Mouse (Mus musculus) neural tube, embryonic 11.5 days (tissue): ENCODE measurements around the gene Camta1. TPM values are rescaled to one million over a fixed set of nuclear protein-coding genes. Genes with fewer than 3 reads are reported as not detected.

Experiments used
- ATAC-seq: fragments of 200-750 bp; cut with Nextera tagmentation; 2 replicates; pipeline ENCODE4 v1.8.0; 2017; ENCODE audit warnings: moderate number of reproducible peaks, mild to moderate bottlenecking, moderate TSS enrichment, moderate library complexity; ENCODE audit not compliant: insufficient read depth, low FRiP score, low TSS enrichment
- DNase-seq: peaks from one replicate; pipeline ENCODE4 v3.0.0-alpha.2; 2015; ENCODE audit warnings: low spot score
- H3K27ac ChIP-seq: fragments of 300-500 bp; sonication (generic); 2 replicates; pipeline ENCODE4 v1.5.1; 2014; ENCODE audit warnings: low read depth, mild to moderate bottlenecking, low read length
- H3K27me3 ChIP-seq: fragments of 300-500 bp; sonication (generic); 2 replicates; pipeline ENCODE4 v1.6.1; 2014; ENCODE audit warnings: mild to moderate bottlenecking, low read length, mixed read lengths; ENCODE audit not compliant: control insufficient read depth, insufficient read depth
- H3K36me3 ChIP-seq: fragments of 300-500 bp; sonication (generic); 2 replicates; pipeline ENCODE4 v1.6.1; 2014; ENCODE audit warnings: mild to moderate bottlenecking, low read length, moderate library complexity, mixed read lengths; ENCODE audit not compliant: control insufficient read depth, insufficient read depth
- H3K4me1 ChIP-seq: fragments of 300-500 bp; sonication (generic); 2 replicates; pipeline ENCODE4 v1.6.1; 2014; ENCODE audit warnings: low read length, mixed read lengths; ENCODE audit not compliant: control insufficient read depth, insufficient read depth
- H3K4me2 ChIP-seq: fragments of 300-500 bp; sonication (generic); 2 replicates; pipeline ENCODE4 v1.6.1; 2014; ENCODE audit warnings: low read depth, mild to moderate bottlenecking, moderate library complexity
- H3K4me3 ChIP-seq: fragments of 300-500 bp; sonication (generic); 2 replicates; pipeline ENCODE4 v1.5.1; 2014; ENCODE audit warnings: low read depth, low read length
- H3K9ac ChIP-seq: fragments of 300-500 bp; sonication (generic); 2 replicates; pipeline ENCODE4 v1.6.1; 2014; ENCODE audit warnings: mild to moderate bottlenecking, low read length
- H3K9me3 ChIP-seq: fragments of 300-500 bp; sonication (generic); 2 replicates; pipeline ENCODE4 v1.6.1; 2016; ENCODE audit warnings: low read length; ENCODE audit not compliant: control insufficient read depth
- WGBS: fragments of 180-500 bp; shearing (Covaris S2); extraction: QIAGEN DNeasy Blood & Tissue Kit; methylation state at CpG from one replicate; pipeline ENCODE4 v1.1.7; 2014; 5-methylcytosine and 5-hydroxymethylcytosine counted together
- polyA plus RNA-seq: library from polyadenylated mRNA; unstranded; fragments of >200 nt; fragmentation: Nextera tagmentation; extraction: Ambion mirVana; gene quantifications from 2 replicates; pipeline ENCODE4 v1.2.1, GENCODE M21; 2014

Camta1 gene
- polyA plus RNA-seq, 1 experiment from 2014 or later = 131 TPM

DNA sequence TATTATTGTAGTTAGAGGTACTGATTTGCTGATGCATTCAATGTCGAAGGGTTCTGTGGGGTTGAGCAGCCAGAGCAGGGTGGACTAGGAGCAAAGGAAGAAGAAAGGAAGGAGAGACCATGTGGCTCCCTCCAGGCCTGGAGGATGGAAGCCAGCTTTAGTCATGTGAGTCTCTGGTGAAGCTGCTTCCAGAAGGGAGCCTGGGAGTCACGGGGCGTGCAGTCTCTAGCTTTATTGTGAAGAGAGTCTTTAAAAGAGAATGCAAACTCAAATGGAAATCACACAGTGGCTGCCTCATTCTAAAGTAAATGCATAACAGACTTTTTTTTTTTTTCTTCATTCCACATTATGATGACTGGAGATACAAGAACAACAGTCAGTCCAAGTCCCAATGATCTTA is 450.7 kb downstream of the Camta1 start:
- WGBS = 59% methylated on average over 3 of the region's 3 CpGs
- no peak for DNase-seq
- ATAC-seq = no peak
- H3K27me3 ChIP-seq = no peaks in the 10 kb centered on the region
- H3K4me2 ChIP-seq = no peak overlapping the region
- H3K36me3 ChIP-seq = no peaks in the 10 kb centered on the region
- no peaks in the 10 kb centered on the region for H3K4me1 ChIP-seq
- H3K9me3 ChIP-seq = no peaks in the 10 kb centered on the region
- H3K4me3 ChIP-seq = no peak overlapping the region
- H3K9ac ChIP-seq = no peak overlapping the region
- H3K27ac ChIP-seq = no peak overlapping the region

DNA sequence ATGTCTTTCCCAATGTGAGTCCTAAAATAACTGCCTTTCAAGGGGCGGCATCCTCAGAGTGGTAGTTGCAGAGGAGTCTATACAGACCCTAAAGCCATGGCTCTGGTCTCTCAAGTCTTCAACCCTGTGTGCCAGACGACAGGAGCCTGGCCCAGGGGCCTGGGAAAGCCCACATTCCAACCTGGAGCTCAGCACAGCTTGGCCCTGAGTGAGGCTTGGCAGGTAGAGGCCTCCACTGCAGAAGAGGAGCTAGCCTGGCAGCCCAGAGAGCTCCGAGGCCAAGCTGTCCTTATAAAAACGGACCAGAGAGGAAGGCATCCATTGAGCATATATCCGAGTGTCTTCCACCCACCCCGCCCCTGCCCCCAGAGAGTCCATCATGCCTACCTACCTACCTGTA is 452.4 kb downstream of the Camta1 start:
- Histone ChIP-seq H3K4me2 (no peak overlapping the region), H3K36me3 (no peaks in the 10 kb centered on the region), H3K4me1 (0 out of 2 replicates have a peak, but pooled peaks cover 1% of the 10 kb centered on the region), H3K4me3 (no peak overlapping the region), H3K27me3 (no peaks in the 10 kb centered on the region), H3K9me3 (no peaks in the 10 kb centered on the region), H3K9ac (no peak overlapping the region), H3K27ac (no peak overlapping the region)
- DNase-seq (no peak), ATAC-seq (no peak)
- 80% methylated on average over 6 of the region's 6 CpGs for WGBS

DNA sequence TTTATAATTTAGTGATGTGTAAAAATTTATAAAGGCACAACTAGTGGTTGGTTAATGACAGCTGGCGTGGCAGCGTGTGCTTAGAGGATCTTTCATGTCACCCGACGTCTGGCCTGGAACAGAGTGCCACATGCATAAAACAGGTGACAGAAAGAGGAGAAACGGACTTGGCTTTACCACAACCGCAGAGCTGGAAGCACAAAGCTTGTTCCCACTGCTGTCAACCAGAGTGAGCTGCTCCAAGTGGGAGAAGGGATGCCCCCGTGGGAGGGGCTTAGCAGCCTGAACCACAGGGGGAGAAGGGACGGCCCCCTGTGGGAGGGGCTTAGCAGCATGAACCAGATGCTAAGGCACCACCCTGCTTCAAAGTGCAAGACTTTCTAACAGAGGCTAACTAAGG is 452.9 kb downstream of the Camta1 start:
- H3K27ac ChIP-seq = no peak overlapping the region
- no peak overlapping the region for H3K9ac ChIP-seq
- no peaks in the 10 kb centered on the region for H3K36me3 ChIP-seq
- H3K4me2 ChIP-seq = no peak overlapping the region
- no peak for ATAC-seq
- no peaks in the 10 kb centered on the region for H3K9me3 ChIP-seq
- 0 out of 2 replicates have a peak, but pooled peaks cover 4% of the 10 kb centered on the region for H3K4me1 ChIP-seq
- H3K4me3 ChIP-seq = no peak overlapping the region
- no peak for DNase-seq
- WGBS = 54% methylated on average over 8 of the region's 8 CpGs
- no peaks in the 10 kb centered on the region for H3K27me3 ChIP-seq

DNA sequence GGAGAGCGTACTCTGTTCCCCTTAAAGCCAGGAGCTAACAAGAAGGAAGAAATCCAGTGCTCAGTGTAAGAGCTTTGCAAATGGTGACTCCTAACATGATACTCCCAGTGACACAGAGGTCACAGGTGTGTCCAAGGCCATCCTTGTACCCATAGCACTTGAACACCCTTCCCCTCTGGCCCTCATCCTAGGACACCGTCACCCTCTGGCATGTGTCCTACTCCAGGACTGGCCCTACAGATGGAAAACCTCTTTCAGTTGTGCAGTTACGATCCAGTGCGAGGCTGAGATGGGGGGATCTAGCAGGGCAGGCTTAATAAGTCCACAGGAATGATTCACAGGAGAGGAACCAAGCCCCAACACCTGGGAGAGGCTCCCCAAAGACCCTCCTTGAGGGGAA is 453.4 kb downstream of the Camta1 start:
- H3K36me3 ChIP-seq = no peaks in the 10 kb centered on the region
- ATAC-seq = no peak
- 89% methylated on average over 4 of the region's 4 CpGs for WGBS

DNA sequence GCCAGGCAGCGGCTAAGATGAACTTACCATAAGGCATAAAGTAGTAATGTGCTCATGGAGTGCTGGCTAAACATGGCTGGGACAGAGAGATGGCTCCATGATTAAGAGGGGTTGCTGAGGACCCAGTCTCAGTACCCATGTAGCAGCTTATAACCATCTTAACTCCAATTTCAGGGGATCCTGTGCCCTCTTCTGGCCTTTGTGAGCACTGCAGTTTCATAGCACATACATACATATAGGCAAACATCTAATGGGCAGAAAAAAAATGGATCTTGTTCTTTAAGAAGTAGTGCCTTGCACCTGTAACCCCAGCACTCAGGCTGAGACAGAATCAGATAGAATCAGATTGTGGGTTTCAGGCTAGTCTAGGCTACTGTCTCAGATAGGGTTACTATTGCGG is 454.5 kb downstream of the Camta1 start:
- no peak for DNase-seq
- no peak overlapping the region for H3K4me2 ChIP-seq

More for the DNA sequence above, 453.4 kb downstream of the Camta1 start:
- Histone ChIP-seq H3K9me3 (no peaks in the 10 kb centered on the region), H3K4me2 (no peak overlapping the region), H3K27me3 (no peaks in the 10 kb centered on the region), H3K9ac (no peak overlapping the region), H3K4me3 (no peak overlapping the region), H3K4me1 (0 out of 2 replicates have a peak, but pooled peaks cover 4% of the 10 kb centered on the region), H3K27ac (no peak overlapping the region)
- DNase-seq = no peak

DNA sequence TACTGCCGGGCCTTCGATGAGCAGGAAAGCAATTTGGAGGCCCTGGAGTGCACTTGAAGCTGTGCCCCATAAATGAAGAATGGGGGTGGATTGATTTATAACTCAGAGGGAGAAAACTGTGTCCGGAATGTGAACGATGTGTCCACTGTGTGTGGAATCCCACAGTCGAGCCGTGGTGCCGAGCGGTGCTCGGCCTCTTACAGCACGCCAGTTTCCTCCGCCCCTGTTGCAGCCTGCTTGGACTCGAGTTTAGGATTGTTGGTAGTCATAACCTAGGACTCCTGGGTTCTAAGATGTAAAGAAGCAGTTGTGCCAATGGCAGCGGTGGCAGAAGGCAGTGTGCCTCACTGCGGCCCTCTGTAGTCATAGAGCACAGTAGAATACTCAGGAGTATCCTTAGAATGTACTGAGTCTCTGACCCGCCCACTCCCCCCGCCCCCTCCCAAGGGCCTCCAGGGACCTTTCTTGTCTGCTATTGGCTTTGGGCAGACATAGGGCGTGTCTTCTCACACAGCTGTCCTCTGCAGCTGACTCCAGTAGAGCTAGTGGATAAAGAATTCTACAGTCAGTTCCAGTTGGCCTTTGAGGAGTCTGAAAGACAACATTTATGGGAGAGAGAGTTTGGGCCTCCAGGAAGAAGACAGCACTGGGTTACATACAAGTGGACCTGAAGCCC is 457.0 kb downstream of the Camta1 start:
- ATAC-seq = no peak
- Histone ChIP-seq H3K4me3 (no peak overlapping the region), H3K36me3 (no peaks in the 10 kb centered on the region), H3K27ac (no peak overlapping the region), H3K27me3 (no peaks in the 10 kb centered on the region), H3K9ac (no peak overlapping the region), H3K4me2 (peak overlapping the region; percentile 10; the same call in 1 of the 2 replicates), H3K4me1 (0 out of 2 replicates have a peak, but pooled peaks cover 4% of the 10 kb centered on the region), H3K9me3 (no peaks in the 10 kb centered on the region)
- WGBS = 33% methylated on average over 17 of the region's 17 CpGs
- peak; percentile 48 for DNase-seq

More for the DNA sequence above, 454.5 kb downstream of the Camta1 start:
- no peak for ATAC-seq
- no peaks in the 10 kb centered on the region for H3K27me3 ChIP-seq
- 0 out of 2 replicates have a peak, but pooled peaks cover 4% of the 10 kb centered on the region for H3K4me1 ChIP-seq
- no peak overlapping the region for H3K27ac ChIP-seq
- 94% methylated on average over 2 of the region's 2 CpGs for WGBS
- no peaks in the 10 kb centered on the region for H3K9me3 ChIP-seq
- H3K36me3 ChIP-seq = no peaks in the 10 kb centered on the region
- no peak overlapping the region for H3K9ac ChIP-seq
- no peak overlapping the region for H3K4me3 ChIP-seq

DNA sequence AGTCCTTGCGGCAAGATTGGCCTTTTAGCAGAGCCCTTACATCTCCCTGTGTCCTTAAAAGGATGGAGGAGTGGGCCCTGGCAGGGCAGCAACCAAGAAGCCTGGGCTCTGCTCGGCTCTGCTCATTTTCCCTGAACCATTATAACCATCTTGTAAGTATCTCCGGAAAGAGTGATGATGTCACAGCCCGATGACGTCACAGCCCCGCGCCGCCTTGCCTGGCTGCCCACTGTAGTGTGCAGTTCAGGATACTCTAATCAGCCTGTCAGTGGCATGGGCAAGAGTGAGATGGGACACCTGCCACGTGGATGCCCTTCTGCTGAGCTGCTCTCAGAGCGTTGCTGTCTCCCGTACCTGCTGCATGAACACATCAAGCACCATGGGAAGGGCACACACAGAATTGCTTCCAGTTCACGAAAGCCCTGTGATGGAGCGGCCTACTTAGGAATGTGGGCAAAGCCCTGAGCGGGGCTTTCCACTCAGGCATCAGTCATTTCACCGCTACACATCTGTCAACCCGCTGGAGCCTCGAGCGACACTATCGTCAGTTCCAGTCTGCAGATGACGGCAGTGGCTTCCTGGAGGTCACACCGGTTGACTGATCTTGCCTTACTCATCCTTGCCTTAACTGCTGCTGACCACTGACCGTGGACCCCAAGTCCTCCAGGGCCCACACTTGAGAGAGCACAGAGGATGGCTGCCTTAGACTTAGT is 459.8 kb downstream of the Camta1 start:
- Histone ChIP-seq H3K27ac (no peak overlapping the region), H3K4me1 (0 out of 2 replicates have a peak, but pooled peaks cover 4% of the 10 kb centered on the region), H3K27me3 (no peaks in the 10 kb centered on the region), H3K9ac (no peak overlapping the region), H3K4me2 (no peak overlapping the region), H3K36me3 (no peaks in the 10 kb centered on the region), H3K9me3 (no peaks in the 10 kb centered on the region), H3K4me3 (no peak overlapping the region)
- 89% methylated on average over 22 of the region's 22 CpGs for WGBS
- ATAC-seq = no peak
- no peak for DNase-seq

DNA sequence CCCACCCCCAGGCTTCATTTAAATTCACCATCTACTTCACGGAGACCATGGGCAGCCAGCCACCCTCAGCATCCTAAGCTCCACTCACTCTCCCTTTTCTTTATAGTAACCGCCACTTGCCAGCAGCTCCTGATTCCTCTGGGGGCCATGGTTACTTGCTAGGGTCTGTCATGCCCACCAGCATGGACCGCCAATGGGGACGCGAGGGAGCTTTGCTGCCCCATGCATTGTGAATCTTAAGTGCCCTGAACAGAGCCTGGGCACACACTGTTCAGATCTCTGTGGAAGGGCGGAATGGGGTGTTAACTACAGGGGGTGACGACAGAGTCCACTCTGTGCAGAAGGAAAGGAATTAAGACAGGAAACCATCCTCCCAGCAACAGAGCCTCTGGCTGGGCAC is 465.1 kb downstream of the Camta1 start:
- no peaks in the 10 kb centered on the region for H3K27me3 ChIP-seq
- no peaks in the 10 kb centered on the region for H3K36me3 ChIP-seq
- ATAC-seq (no peak), DNase-seq (no peak)
- H3K9ac ChIP-seq = no peak overlapping the region
- H3K4me2 ChIP-seq = no peak overlapping the region
- H3K4me1 ChIP-seq = no peaks in the 10 kb centered on the region
- no peaks in the 10 kb centered on the region for H3K9me3 ChIP-seq
- 81% methylated on average over 7 of the region's 7 CpGs for WGBS
- H3K27ac ChIP-seq = no peak overlapping the region
- no peak overlapping the region for H3K4me3 ChIP-seq

DNA sequence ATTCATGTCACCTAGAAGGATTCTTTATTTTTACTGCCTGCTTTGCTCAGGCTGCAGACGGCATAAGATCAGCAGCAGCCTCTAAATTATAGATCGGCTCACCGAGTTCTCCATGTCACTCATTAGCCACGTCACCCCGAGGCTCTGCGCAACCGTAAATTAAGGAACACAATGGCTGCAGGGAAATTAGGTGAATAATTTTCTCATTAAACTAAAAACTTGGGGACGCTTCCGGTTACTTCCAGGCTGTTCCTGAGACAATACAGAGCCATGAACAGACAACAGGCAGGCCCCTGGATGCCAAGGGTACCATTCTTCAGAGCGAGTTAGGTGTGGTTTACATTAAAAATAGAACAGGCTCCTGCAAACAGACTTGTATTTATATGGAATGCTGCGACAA is 472.3 kb downstream of the Camta1 start:
- no peak overlapping the region for H3K4me3 ChIP-seq
- 41% methylated on average over 11 of the region's 11 CpGs for WGBS
- H3K27me3 ChIP-seq = no peaks in the 10 kb centered on the region
- no peaks in the 10 kb centered on the region for H3K36me3 ChIP-seq
- ATAC-seq = no peak
- no peak overlapping the region for H3K27ac ChIP-seq
- no peaks in the 10 kb centered on the region for H3K9me3 ChIP-seq
- DNase-seq = no peak
- peaks cover 17% of the 10 kb centered on the region; the same call in 1 of the 2 replicates for H3K4me1 ChIP-seq
- no peak overlapping the region for H3K9ac ChIP-seq
- no peak overlapping the region for H3K4me2 ChIP-seq
